Mouse (Mus musculus) limb, embryonic 13.5 days (tissue): Measurements from ENCODE around the gene Kcnc4. TPM values are rescaled to one million over a fixed set of nuclear protein-coding genes. Genes with fewer than 3 reads are reported as not detected.

Experiments used
- ATAC-seq: fragments of 200-750 bp; cut with Nextera tagmentation; 2 replicates; pipeline ENCODE4 v1.8.0; 2017; ENCODE audit warnings: low read depth, moderate number of reproducible peaks, moderate TSS enrichment; ENCODE audit not compliant: low FRiP score
- H3K27ac ChIP-seq: fragments of 300-500 bp; sonication (generic); 2 replicates; pipeline ENCODE4 v1.5.1; 2015; ENCODE audit warnings: inconsistent platforms, mild to moderate bottlenecking, moderate library complexity
- H3K27me3 ChIP-seq: fragments of 300-500 bp; sonication (generic); 2 replicates; pipeline ENCODE4 v1.6.1; 2015; ENCODE audit warnings: mild to moderate bottlenecking, inconsistent platforms
- H3K36me3 ChIP-seq: fragments of 300-500 bp; sonication (generic); 2 replicates; pipeline ENCODE4 v1.6.1; 2015; ENCODE audit warnings: inconsistent platforms, mild to moderate bottlenecking, moderate library complexity
- H3K4me1 ChIP-seq: fragments of 300-500 bp; sonication (generic); 2 replicates; pipeline ENCODE4 v1.6.1; 2015; ENCODE audit warnings: inconsistent platforms
- H3K4me2 ChIP-seq: fragments of 300-500 bp; sonication (generic); replicated peaks from 2 replicates; pipeline ENCODE4 v1.6.1; 2015; ENCODE audit warnings: inconsistent platforms, mild to moderate bottlenecking, moderate library complexity
- H3K4me3 ChIP-seq: fragments of 300-500 bp; sonication (generic); 2 replicates; pipeline ENCODE4 v1.5.1; 2015; ENCODE audit warnings: moderate library complexity, mild to moderate bottlenecking, inconsistent platforms
- H3K9ac ChIP-seq: fragments of 300-500 bp; sonication (generic); 2 replicates; pipeline ENCODE4 v1.6.1; 2015; ENCODE audit warnings: mild to moderate bottlenecking, inconsistent platforms
- H3K9me3 ChIP-seq: fragments of 300-500 bp; sonication (generic); 2 replicates; pipeline ENCODE4 v1.6.1; 2016; ENCODE audit warnings: inconsistent platforms
- WGBS: fragments of 180-500 bp; shearing (Covaris S2); methylation state at CpG from one replicate; pipeline ENCODE4 v1.1.7; 2015; 5-methylcytosine and 5-hydroxymethylcytosine counted together
- polyA plus RNA-seq: library from polyadenylated mRNA; unstranded; fragments of >200 nt; fragmentation: Nextera tagmentation; extraction: Ambion mirVana; gene quantifications from 2 replicates; pipeline ENCODE4 v1.2.1, GENCODE M21; 2015

The Kcnc4 gene
- polyA plus RNA-seq, 1 experiment from 2014 or later, result 0.18 TPM

- Histone ChIP-seq H3K27me3 (peaks cover 8% of the 10 kb centered on the region; the same call in 1 of the 2 replicates), H3K9ac (no peak overlapping the region), H3K4me1 (no peaks in the 10 kb centered on the region), H3K27ac (no peak overlapping the region), H3K4me2 (no peak overlapping the region), H3K36me3 (no peaks in the 10 kb centered on the region), H3K9me3 (no peaks in the 10 kb centered on the region), H3K4me3 (no peak overlapping the region)
- ATAC-seq, result no peak
- 85% methylated on average over 9 of the region's 9 CpGs for WGBS
These were observed 42.6 kb downstream of the Kcnc4 start for GRCm38 (mm10) chr3:107416541-107417286.

DNA sequence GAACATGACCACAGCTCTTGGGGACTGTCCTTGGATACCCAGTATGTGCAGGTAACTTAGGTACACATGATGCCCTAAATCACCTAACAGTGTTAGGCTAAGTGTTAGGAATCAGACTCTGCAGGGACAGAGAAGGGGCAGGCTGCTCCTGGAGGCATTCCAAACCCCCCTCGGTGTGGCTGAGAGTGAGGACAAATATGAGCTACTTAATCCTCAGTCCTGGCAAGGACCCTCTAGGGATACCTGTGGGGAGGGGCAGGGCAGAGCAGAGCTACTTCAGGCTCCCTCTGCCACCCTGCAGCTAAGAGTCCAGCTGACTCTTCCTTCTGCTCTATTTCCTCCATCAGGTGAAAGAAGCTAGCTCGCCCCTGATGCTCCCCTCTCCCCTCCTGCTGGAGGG lies 46.3 kb downstream of the Kcnc4 start:
- Histone ChIP-seq H3K4me1 (no peaks in the 10 kb centered on the region), H3K27me3 (peaks cover 10% of the 10 kb centered on the region; the same call in 1 of the 2 replicates), H3K36me3 (no peaks in the 10 kb centered on the region), H3K9me3 (no peaks in the 10 kb centered on the region), H3K27ac (no peak overlapping the region), H3K9ac (no peak overlapping the region), H3K4me3 (no peak overlapping the region), H3K4me2 (no peak overlapping the region)
- 32% methylated on average over 2 of the region's 2 CpGs for WGBS
- no peak for ATAC-seq

DNA sequence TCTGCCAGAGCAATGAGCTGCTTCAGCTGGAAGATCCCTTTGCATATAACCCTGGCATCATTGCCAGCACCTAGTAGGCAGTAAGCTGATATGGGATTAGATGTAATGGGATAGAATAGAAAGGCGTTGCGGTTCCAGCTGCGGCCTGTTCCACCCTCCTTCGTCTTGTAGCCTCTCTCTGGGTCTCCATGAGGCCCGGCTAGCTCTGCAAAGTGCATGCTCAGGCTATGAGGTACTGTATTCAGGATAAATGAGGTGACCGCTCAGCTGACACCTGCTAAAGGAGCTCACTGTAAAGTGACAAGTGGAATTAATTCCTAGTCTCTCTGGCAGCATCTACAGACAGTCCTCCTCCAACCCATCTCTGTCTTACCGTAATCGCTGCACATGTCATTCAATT lies 46.8 kb downstream of the Kcnc4 start:
- H3K27me3 ChIP-seq, result peaks cover 10% of the 10 kb centered on the region; the same call in 1 of the 2 replicates
- H3K9ac ChIP-seq, result no peak overlapping the region
- no peak overlapping the region for H3K27ac ChIP-seq
- no peaks in the 10 kb centered on the region for H3K4me1 ChIP-seq
- H3K4me2 ChIP-seq, result no peak overlapping the region
- no peaks in the 10 kb centered on the region for H3K9me3 ChIP-seq
- no peak overlapping the region for H3K4me3 ChIP-seq
- no peaks in the 10 kb centered on the region for H3K36me3 ChIP-seq
- WGBS, result 85% methylated on average over 8 of the region's 8 CpGs
- ATAC-seq, result peak; percentile 40; the same call in 1 of the 2 replicates

- Histone ChIP-seq H3K27me3 (peaks cover 10% of the 10 kb centered on the region; the same call in 1 of the 2 replicates), H3K4me3 (no peak overlapping the region), H3K27ac (no peak overlapping the region), H3K36me3 (no peaks in the 10 kb centered on the region), H3K9me3 (no peaks in the 10 kb centered on the region), H3K4me1 (no peaks in the 10 kb centered on the region), H3K9ac (no peak overlapping the region), H3K4me2 (no peak overlapping the region)
- ATAC-seq, result no peak
- WGBS, result 67% methylated on average over 4 of the region's 4 CpGs
These were observed 47.7 kb downstream of the Kcnc4 start for GRCm38 (mm10) chr3:107411669-107412068.

DNA sequence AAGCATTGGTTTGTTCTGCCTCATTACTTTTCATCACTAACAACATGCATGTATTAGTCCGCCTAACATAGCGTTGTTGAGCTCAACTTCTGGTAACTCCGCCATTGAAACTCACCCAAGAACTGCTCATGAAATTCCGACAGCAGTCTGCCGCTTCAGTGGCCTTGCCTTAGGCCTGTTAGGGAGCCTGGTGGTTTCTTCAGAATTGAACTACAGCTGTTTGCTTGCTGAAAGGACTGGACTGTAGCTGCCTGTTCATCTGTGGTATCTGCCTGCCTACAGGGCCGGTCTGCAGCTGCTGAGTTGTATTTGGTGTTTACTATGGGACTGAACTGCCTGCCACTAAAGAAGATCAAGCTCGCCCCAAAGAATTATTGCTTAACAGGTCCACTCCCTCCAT lies 58.0 kb downstream of the Kcnc4 start:
- H3K36me3 ChIP-seq, result no peaks in the 10 kb centered on the region
- no peaks in the 10 kb centered on the region; the same call in 1 of the 2 replicates for H3K4me1 ChIP-seq
- no peaks in the 10 kb centered on the region for H3K9me3 ChIP-seq
- no peak overlapping the region for H3K27ac ChIP-seq
- 88% methylated on average over 7 of the region's 7 CpGs for WGBS
- ATAC-seq, result no peak
- H3K4me3 ChIP-seq, result no peak overlapping the region
- no peaks in the 10 kb centered on the region for H3K27me3 ChIP-seq
- no peak overlapping the region for H3K4me2 ChIP-seq
- no peak overlapping the region for H3K9ac ChIP-seq

- no peaks in the 10 kb centered on the region for H3K9me3 ChIP-seq
- no peaks in the 10 kb centered on the region; the same call in 1 of the 2 replicates for H3K4me1 ChIP-seq
- no peaks in the 10 kb centered on the region for H3K36me3 ChIP-seq
- H3K4me3 ChIP-seq, result no peak overlapping the region
- no peaks in the 10 kb centered on the region for H3K27me3 ChIP-seq
- H3K4me2 ChIP-seq, result no peak overlapping the region
- H3K9ac ChIP-seq, result no peak overlapping the region
- H3K27ac ChIP-seq, result no peak overlapping the region
- no peak for ATAC-seq
- WGBS, result 76% methylated on average over 5 of the region's 5 CpGs
These were observed 59.2 kb downstream of the Kcnc4 start for GRCm38 (mm10) chr3:107399991-107400640.

DNA sequence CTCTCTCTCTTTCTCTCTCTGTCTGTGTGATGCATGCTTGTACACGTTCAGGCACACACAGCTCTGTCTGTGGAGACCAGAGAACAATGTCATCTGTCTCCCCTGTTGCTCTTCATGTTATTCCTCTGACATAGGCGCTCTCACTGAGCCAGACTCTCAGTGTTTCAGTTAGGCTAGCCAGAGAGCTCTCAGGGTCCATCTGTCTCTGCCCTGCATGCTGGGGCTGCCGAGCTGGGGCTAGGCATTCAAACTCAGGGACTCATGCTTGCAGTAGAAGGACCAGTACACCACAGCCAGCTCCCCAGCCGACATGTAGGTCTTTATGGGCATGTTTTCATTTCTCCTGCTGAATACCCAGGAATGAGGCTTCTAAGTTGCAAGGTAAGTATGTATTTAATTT lies 68.2 kb downstream of the Kcnc4 start:
- H3K27me3 ChIP-seq, result peaks cover 9% of the 10 kb centered on the region; the same call in 1 of the 2 replicates
- WGBS, result 56% methylated on average over 4 of the region's 4 CpGs
- H3K4me3 ChIP-seq, result no peak overlapping the region
- no peak overlapping the region for H3K4me2 ChIP-seq
- H3K27ac ChIP-seq, result no peak overlapping the region
- H3K9ac ChIP-seq, result no peak overlapping the region
- no peaks in the 10 kb centered on the region for H3K36me3 ChIP-seq
- H3K4me1 ChIP-seq, result no peaks in the 10 kb centered on the region
- ATAC-seq, result no peak
- no peaks in the 10 kb centered on the region for H3K9me3 ChIP-seq

Other genes with a start within 250 kb of the Kcnc4 start
- 0.41 TPM in 1 of 2 replicates, not detected in the other for gene Cym, start 237.8 kb downstream of the Kcnc4 start, polyA plus RNA-seq
- not detected in 2 replicates for gene A630076J17Rik, start 228.9 kb downstream of the Kcnc4 start, polyA plus RNA-seq
- 0.08 TPM in 2 replicates for gene Prok1, start 219.8 kb downstream of the Kcnc4 start, polyA plus RNA-seq
- gene Lamtor5, start 180.7 kb downstream of the Kcnc4 start, polyA plus RNA-seq, result 184 and 190 TPM in 2 replicates
- 10.6 and 11.0 TPM in 2 replicates for gene Slc16a4, start 168.3 kb downstream of the Kcnc4 start, polyA plus RNA-seq
- gene Rbm15, start 125.9 kb downstream of the Kcnc4 start, polyA plus RNA-seq, result 16.5 and 16.8 TPM in 2 replicates
- gene Slc6a17, start 58.5 kb upstream of the Kcnc4 start, polyA plus RNA-seq, result 5.3 and 5.9 TPM in 2 replicates
- 0.14 TPM in 1 of 2 replicates, not detected in the other for gene Ubl4b, start 95.5 kb upstream of the Kcnc4 start, polyA plus RNA-seq
- gene Alx3, start 135.5 kb upstream of the Kcnc4 start, polyA plus RNA-seq, result 11.5 and 13.7 TPM in 2 replicates
- gene Gm10961, start 171.8 kb upstream of the Kcnc4 start, polyA plus RNA-seq, result not detected in 2 replicates
- 62.5 and 68.4 TPM in 2 replicates for gene Strip1, start 172.1 kb upstream of the Kcnc4 start, polyA plus RNA-seq
- gene Ahcyl1, start 237.0 kb upstream of the Kcnc4 start, polyA plus RNA-seq, result 83.6 and 86.4 TPM in 2 replicates